Mouse (Mus musculus) hindbrain, embryonic 16.5 days (tissue): ENCODE results near the gene Ssh1. TPM values are rescaled to one million over a fixed set of nuclear protein-coding genes. Genes with fewer than 3 reads are reported as not detected.

Experiments used
- ATAC-seq: fragments of 200-750 bp; cut with Nextera tagmentation; 2 replicates; pipeline ENCODE4 v1.8.0; 2017; ENCODE audit warnings: moderate TSS enrichment, moderate library complexity
- H3K27ac ChIP-seq: fragments of 300-500 bp; sonication (generic); 2 replicates; pipeline ENCODE4 v1.5.1; 2014; ENCODE audit warnings: low read depth, mild to moderate bottlenecking, control low read depth, low read length, moderate library complexity
- H3K27me3 ChIP-seq: fragments of 300-500 bp; sonication (generic); replicated peaks from 2 replicates; pipeline ENCODE4 v1.6.1; 2014; ENCODE audit warnings: low read length; ENCODE audit not compliant: control insufficient read depth, insufficient read depth
- H3K36me3 ChIP-seq: fragments of 300-500 bp; sonication (generic); 2 replicates; pipeline ENCODE4 v1.6.1; 2014; ENCODE audit warnings: mild to moderate bottlenecking, low read length, moderate library complexity, mixed read lengths; ENCODE audit not compliant: control insufficient read depth, insufficient read depth
- H3K4me1 ChIP-seq: fragments of 300-500 bp; sonication (generic); 2 replicates; pipeline ENCODE4 v1.6.1; 2014; ENCODE audit warnings: low read depth, low read length; ENCODE audit not compliant: control insufficient read depth, insufficient read depth
- H3K4me2 ChIP-seq: fragments of 300-500 bp; sonication (generic); 2 replicates; pipeline ENCODE4 v1.6.1; 2014; ENCODE audit warnings: mild to moderate bottlenecking, low read length, control low read depth, moderate library complexity
- H3K4me3 ChIP-seq: fragments of 300-500 bp; sonication (generic); 2 replicates; pipeline ENCODE4 v1.5.1; 2014; ENCODE audit warnings: mild to moderate bottlenecking, low read length, control low read depth, moderate library complexity
- H3K9ac ChIP-seq: fragments of 300-500 bp; sonication (generic); 2 replicates; pipeline ENCODE4 v1.6.1; 2014; ENCODE audit warnings: low read depth, mild to moderate bottlenecking, control low read depth, low read length, moderate library complexity
- H3K9me3 ChIP-seq: fragments of 300-500 bp; sonication (generic); 2 replicates; pipeline ENCODE4 v1.6.1; 2014; ENCODE audit warnings: mild to moderate bottlenecking, low read length, moderate library complexity; ENCODE audit not compliant: control insufficient read depth
- WGBS: fragments of 180-500 bp; shearing (Covaris S2); extraction: QIAGEN DNeasy Blood & Tissue Kit; methylation state at CpG from one replicate; pipeline ENCODE4 v1.1.7; 2014; 5-methylcytosine and 5-hydroxymethylcytosine counted together
- polyA plus RNA-seq: library from polyadenylated mRNA; unstranded; fragments of >200 nt; fragmentation: Nextera tagmentation; extraction: Ambion mirVana; gene quantifications from 2 replicates; pipeline ENCODE4 v1.2.1, GENCODE M21; 2015

Ssh1 gene
- polyA plus RNA-seq, 1 experiment from 2014 or later: 9.6 TPM

GRCm38 (mm10) chr5:113932310-113932709, 61.4 kb downstream of the Ssh1 start:
- H3K9ac ChIP-seq: no peak overlapping the region
- peaks cover 3% of the 10 kb centered on the region for H3K4me1 ChIP-seq
- no peak overlapping the region for H3K4me2 ChIP-seq
- WGBS: 86% methylated on average over 3 of the region's 3 CpGs
- no peak overlapping the region for H3K4me3 ChIP-seq
- H3K9me3 ChIP-seq: peaks cover 3% of the 10 kb centered on the region; the same call in 1 of the 2 replicates
- no peak for ATAC-seq
- no peaks in the 10 kb centered on the region for H3K27me3 ChIP-seq
- H3K36me3 ChIP-seq: no peaks in the 10 kb centered on the region
- H3K27ac ChIP-seq: no peak overlapping the region

DNA sequence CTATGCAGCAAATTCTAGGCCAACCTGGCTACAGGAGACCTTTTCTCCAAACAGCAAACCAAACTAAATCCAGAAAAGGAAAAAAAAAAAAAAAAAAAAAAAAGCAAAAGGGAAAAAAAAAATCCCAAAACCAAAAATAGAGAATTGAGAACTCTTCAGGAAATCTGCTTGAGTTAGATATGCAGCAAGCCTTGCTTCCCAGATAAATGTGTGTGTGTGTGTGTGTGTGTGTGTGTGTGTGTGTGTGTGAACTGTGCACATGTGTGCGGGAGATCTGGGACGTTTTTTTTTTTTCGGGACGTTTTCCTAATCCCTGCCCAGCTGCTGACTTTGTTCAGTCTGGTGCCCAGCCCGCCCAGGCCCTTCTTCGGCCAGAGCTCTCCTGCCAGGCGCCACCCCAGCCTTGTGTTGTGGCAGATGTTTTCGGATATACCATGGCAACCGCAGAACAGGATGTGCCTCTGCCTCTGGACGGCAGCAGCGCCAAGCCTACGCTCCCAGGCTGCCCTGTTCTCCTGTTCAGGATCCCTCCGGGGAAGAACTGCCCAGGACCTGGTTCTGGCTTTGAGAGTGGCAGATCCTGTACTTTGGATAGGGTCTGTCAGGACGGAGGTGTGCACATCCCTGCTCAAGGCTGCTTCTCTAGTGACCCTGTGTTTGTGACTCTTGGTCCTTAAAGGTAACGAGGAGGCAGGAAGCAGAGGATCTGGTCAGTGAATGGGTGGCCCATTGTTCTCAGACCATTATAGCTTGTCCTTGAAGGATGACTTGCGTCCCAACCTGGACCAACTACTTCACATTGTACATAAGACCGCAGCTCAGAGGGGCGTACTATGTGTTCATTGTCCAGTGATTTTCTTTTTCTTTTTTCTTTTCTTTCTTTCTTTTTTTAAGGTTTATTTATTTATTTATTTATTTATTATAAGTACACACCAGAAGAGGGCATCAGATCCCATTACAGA, 62.8 kb downstream of the Ssh1 start:
- Histone ChIP-seq H3K4me3 (no peak overlapping the region), H3K4me2 (no peak overlapping the region; the same call in 1 of the 2 replicates), H3K27ac (0 out of 2 replicates have a peak overlapping the region, but pooled peaks have one; percentile 24), H3K9ac (no peak overlapping the region), H3K36me3 (no peaks in the 10 kb centered on the region), H3K27me3 (no peaks in the 10 kb centered on the region), H3K9me3 (peaks cover 3% of the 10 kb centered on the region; the same call in 1 of the 2 replicates), H3K4me1 (peaks cover 3% of the 10 kb centered on the region)
- peak; percentile 54 for ATAC-seq
- 18% methylated on average over 18 of the region's 18 CpGs for WGBS

- H3K9ac ChIP-seq: no peak overlapping the region
- peaks cover 3% of the 10 kb centered on the region; the same call in 1 of the 2 replicates for H3K9me3 ChIP-seq
- no peak; the same call in 1 of the 2 replicates for ATAC-seq
- H3K4me2 ChIP-seq: no peak overlapping the region
- peaks cover 3% of the 10 kb centered on the region for H3K4me1 ChIP-seq
- no peaks in the 10 kb centered on the region for H3K27me3 ChIP-seq
- no peak overlapping the region for H3K27ac ChIP-seq
- H3K4me3 ChIP-seq: no peak overlapping the region
- H3K36me3 ChIP-seq: no peaks in the 10 kb centered on the region
- 53% methylated on average over 10 of the region's 10 CpGs for WGBS
Observed at GRCm38 (mm10) chr5:113929950-113930647, 63.6 kb downstream of the Ssh1 start.

- Histone ChIP-seq H3K9me3 (peaks cover 3% of the 10 kb centered on the region; the same call in 1 of the 2 replicates), H3K36me3 (no peaks in the 10 kb centered on the region), H3K27me3 (no peaks in the 10 kb centered on the region), H3K4me3 (no peak overlapping the region), H3K27ac (no peak overlapping the region), H3K4me1 (peaks cover 3% of the 10 kb centered on the region), H3K4me2 (no peak overlapping the region), H3K9ac (no peak overlapping the region)
- 63% methylated on average over 10 of the region's 10 CpGs for WGBS
- ATAC-seq: no peak
Observed at GRCm38 (mm10) chr5:113929526-113929925, 64.2 kb downstream of the Ssh1 start.

GRCm38 (mm10) chr5:113924608-113925007, 69.1 kb downstream of the Ssh1 start:
- no peaks in the 10 kb centered on the region for H3K27me3 ChIP-seq
- H3K4me2 ChIP-seq: no peak overlapping the region
- H3K36me3 ChIP-seq: no peaks in the 10 kb centered on the region
- peaks cover 3% of the 10 kb centered on the region; the same call in 1 of the 2 replicates for H3K9me3 ChIP-seq
- no peak overlapping the region for H3K27ac ChIP-seq
- no peak overlapping the region for H3K9ac ChIP-seq
- H3K4me1 ChIP-seq: 0 out of 2 replicates have a peak, but pooled peaks cover 3% of the 10 kb centered on the region
- no peak for ATAC-seq
- WGBS: 85% methylated on average over 4 of the region's 4 CpGs
- no peak overlapping the region for H3K4me3 ChIP-seq

GRCm38 (mm10) chr5:113921310-113922166, 72.2 kb downstream of the Ssh1 start:
- no peak overlapping the region for H3K4me3 ChIP-seq
- 0 out of 2 replicates have a peak, but pooled peaks cover 3% of the 10 kb centered on the region for H3K4me1 ChIP-seq
- H3K9ac ChIP-seq: no peak overlapping the region
- H3K9me3 ChIP-seq: no peaks in the 10 kb centered on the region
- WGBS: 16% methylated on average over 6 of the region's 6 CpGs
- H3K27ac ChIP-seq: peak overlapping the region; percentile 47
- no peak overlapping the region for H3K4me2 ChIP-seq
- no peaks in the 10 kb centered on the region for H3K27me3 ChIP-seq
- no peaks in the 10 kb centered on the region for H3K36me3 ChIP-seq
- ATAC-seq: peak; percentile 42; the same call in 1 of the 2 replicates

- H3K9ac ChIP-seq: no peak overlapping the region
- no peaks in the 10 kb centered on the region for H3K27me3 ChIP-seq
- no peak overlapping the region for H3K27ac ChIP-seq
- whole genome bisulfite sequencing: 68% methylated on average over 7 of the region's 7 CpGs
- no peaks in the 10 kb centered on the region for H3K9me3 ChIP-seq
- H3K4me1 ChIP-seq: 0 out of 2 replicates have a peak, but pooled peaks cover 3% of the 10 kb centered on the region
- H3K36me3 ChIP-seq: no peaks in the 10 kb centered on the region
- no peak for ATAC-seq
- no peak overlapping the region for H3K4me2 ChIP-seq
- no peak overlapping the region for H3K4me3 ChIP-seq
Observed at GRCm38 (mm10) chr5:113919060-113919459, 74.6 kb downstream of the Ssh1 start.

DNA sequence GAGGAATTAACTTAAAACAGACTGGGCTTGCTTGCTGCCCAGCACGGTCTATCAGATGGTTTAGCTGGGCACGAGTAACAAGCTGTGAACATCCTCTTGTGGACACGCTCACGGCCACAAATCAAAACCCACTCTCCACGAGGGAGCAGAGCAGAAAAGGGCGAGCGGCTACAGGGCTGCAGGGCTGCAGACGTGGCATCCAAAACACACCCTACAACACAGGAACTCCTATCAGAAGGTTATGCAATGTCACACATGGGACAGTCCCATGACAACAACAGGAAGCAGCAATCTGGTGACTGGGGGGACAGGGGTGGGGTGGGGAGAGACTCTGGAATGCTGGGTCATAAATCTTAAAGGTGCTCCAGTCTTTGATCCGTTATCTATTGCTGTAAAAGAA, 75.0 kb downstream of the Ssh1 start:
- H3K27me3 ChIP-seq: no peaks in the 10 kb centered on the region
- H3K27ac ChIP-seq: no peak overlapping the region
- H3K4me2 ChIP-seq: no peak overlapping the region
- H3K36me3 ChIP-seq: no peaks in the 10 kb centered on the region
- no peaks in the 10 kb centered on the region for H3K9me3 ChIP-seq
- 0 out of 2 replicates have a peak, but pooled peaks cover 3% of the 10 kb centered on the region for H3K4me1 ChIP-seq
- 69% methylated on average over 9 of the region's 9 CpGs for WGBS
- no peak for ATAC-seq
- no peak overlapping the region for H3K4me3 ChIP-seq
- no peak overlapping the region for H3K9ac ChIP-seq
